Mouse (Mus musculus): ENCODE measurements around the gene Mri1. TPM values are rescaled to one million over a fixed set of nuclear protein-coding genes. Genes with fewer than 3 reads are reported as not detected.

Mri1 gene
- polyA plus RNA-seq, 1 experiment from 2014 or later: 72.4 TPM

DNA sequence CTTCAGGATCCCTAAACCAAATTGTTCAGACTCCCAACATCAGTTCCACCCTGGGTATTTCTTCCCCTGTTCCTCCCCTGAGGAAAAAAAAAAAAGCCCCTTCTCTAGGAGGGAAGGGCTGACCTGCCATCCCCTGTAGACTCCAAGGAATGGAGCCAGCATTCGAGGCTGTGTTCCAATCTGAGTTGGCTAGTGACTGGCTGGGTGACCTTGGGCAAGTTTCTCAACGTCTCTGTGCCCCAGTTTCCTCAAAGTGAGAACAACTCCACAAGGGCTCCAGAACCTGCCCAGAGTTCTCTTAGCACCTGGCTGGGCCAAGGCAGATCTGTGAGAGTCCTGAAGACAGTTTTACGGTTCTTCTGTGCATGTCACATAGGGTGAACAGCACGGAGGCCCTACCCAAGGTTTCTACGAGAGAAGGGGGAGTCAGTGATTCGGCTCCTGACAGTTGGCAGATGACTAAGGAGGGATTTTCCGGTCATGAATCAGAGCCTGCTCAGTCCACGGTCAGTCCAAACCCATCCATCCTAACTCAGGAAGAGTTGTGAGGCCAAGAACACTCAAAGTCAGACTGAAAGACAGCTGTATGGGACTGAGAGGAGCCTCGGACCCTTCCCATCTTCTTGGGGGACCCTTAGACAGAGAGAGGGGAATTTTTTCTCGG lies 21.2 kb downstream of the Mri1 start:
- WGBS: 19% methylated on average over 10 of the region's 10 CpGs
- Histone ChIP-seq H3K27me3 (replicated peaks) (no peaks in the 10 kb centered on the region), H3K9ac (peak overlapping the region; percentile 83), H3K4me2 (replicated peaks) (peak overlapping the region; percentile 72), H3K4me3 (replicated peaks) (peak overlapping the region; percentile 77), H3K9me3 (no peaks in the 10 kb centered on the region), H3K4me1 (replicated peaks) (peaks cover 15% of the 10 kb centered on the region), H3K27ac (peak overlapping the region; percentile 11; the same call in 1 of the 2 replicates), H3K36me3 (no peaks in the 10 kb centered on the region; the same call in 1 of the 2 replicates)
- ATAC-seq: no peak

DNA sequence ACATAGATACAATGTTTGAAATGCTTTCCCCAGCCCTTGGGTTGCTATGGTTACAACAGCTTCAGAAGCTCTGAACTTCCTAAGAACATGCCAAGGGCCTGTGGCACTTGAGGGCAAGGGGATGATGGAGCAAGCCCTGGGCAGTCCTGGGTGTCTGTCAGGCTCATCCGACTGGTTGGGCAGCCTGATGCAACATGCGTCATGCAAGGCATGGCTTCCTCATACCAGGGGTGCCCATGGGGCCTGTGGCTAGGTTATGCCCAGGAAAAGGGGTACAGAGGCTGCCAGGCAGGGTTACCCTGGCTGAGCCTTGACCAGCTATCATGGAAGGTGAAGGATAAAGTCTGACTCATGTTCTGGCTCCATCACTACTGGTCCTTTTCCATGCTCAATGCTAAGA lies 24.1 kb downstream of the Mri1 start:
- Histone ChIP-seq H3K27me3 (replicated peaks) (no peaks in the 10 kb centered on the region), H3K9me3 (no peaks in the 10 kb centered on the region), H3K4me2 (replicated peaks) (no peak overlapping the region), H3K9ac (no peak overlapping the region), H3K4me1 (replicated peaks) (peaks cover 14% of the 10 kb centered on the region), H3K27ac (no peak overlapping the region), H3K36me3 (peaks cover 9% of the 10 kb centered on the region), H3K4me3 (replicated peaks) (no peak overlapping the region)
- WGBS: 82% methylated on average over 2 of the region's 2 CpGs
- ATAC-seq: no peak

DNA sequence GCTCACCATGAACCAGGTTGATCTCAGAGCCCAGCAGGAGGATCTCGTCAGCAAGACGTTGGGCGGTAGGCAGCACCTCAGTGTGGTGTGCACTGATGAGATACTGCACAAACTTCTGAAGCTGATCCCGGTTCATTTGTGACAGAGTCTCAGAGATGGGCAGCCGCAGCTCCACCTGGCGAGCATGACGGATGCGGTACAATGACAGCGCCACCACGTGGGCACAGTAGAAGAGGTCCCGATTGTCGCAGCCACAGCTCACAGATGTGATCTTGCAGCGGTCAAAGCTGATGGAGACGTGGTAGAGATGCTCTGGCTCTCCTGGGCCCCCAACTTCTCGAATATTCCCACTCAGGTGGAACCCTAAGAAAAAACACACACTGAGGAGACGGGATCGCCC lies 26.4 kb downstream of the Mri1 start:
- WGBS: 77% methylated on average over 17 of the region's 17 CpGs
- H3K36me3 ChIP-seq: peaks cover 20% of the 10 kb centered on the region

DNA sequence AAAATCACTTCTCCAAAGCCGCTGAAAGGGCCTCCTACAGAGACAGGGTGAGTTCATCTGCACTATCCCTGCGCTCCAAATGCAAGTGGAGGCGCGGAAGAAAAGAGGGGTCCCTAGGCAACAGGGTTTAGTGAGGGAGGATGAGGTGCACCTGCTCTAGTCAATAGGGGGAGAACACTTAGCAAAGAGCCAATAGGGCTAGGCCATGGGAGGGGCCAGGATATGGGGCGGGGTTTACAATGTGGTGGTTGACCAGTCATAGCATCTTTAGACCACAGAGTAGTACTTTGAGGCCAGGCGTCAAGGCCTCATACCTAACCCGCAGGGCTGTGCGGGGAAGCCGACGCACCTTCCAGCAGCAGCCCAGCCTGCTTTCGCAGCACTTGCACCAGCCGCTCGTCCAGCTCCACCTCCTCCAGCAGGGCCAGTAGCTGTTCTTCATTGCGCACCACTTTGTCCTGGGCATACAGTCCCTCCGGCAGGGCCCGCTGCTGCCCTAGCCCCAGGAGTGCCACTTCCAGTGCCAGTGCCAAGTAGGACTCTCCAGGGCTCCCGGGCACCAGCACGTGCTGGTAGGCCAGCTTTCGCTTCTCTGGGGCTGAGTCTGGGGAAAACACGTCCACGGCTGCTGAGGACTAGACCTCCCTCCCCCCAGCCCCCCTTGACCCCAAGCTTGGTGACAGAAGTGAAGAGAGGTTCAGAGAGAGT lies 33.6 kb downstream of the Mri1 start:
- no peak overlapping the region for H3K27ac ChIP-seq
- WGBS: 81% methylated on average over 21 of the region's 21 CpGs
- H3K9ac ChIP-seq: no peak overlapping the region
- H3K4me3 ChIP-seq (replicated peaks): no peak overlapping the region
- H3K9me3 ChIP-seq: no peaks in the 10 kb centered on the region
- H3K27me3 ChIP-seq (replicated peaks): no peaks in the 10 kb centered on the region
- H3K36me3 ChIP-seq: peaks cover 45% of the 10 kb centered on the region
- no peaks in the 10 kb centered on the region for H3K4me1 ChIP-seq (replicated peaks)
- H3K4me2 ChIP-seq (replicated peaks): no peak overlapping the region
- ATAC-seq: 0 out of 2 replicates have a peak, but pooled peaks have one; percentile 8

More for the DNA sequence above, 26.4 kb downstream of the Mri1 start:
- Histone ChIP-seq H3K9ac (no peak overlapping the region), H3K4me1 (replicated peaks) (peaks cover 6% of the 10 kb centered on the region), H3K27me3 (replicated peaks) (no peaks in the 10 kb centered on the region), H3K4me2 (replicated peaks) (no peak overlapping the region), H3K27ac (no peak overlapping the region), H3K9me3 (no peaks in the 10 kb centered on the region), H3K4me3 (replicated peaks) (no peak overlapping the region)
- no peak for ATAC-seq

DNA sequence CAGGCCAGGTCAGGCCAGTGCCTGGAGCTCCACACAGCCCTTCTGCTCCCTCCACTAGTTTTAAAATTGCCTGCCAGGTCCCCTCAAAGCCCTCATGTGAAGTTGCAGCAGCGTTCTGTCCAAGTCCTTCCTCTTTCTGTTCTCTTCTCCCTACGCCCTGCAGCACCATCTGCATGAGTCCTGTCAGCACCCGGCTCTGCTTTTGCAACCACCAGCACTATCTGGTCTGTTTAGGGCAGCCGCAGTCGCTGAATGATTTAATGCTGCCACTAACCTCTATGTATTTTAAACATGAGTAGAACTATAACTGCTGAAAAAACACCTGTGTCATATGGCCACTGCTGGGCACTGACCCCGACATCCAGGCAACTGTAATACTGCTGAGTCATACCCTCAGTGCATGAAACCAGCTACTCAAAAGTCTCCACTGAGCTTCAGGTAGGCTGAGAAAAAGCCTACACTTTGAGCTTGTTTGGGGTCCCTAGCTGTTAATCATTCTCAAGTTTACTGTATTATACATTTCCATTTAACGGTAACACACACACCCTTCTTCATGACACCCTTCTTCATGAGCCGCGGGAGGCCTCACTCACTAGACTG lies 34.5 kb downstream of the Mri1 start:
- Histone ChIP-seq H3K4me2 (replicated peaks) (no peak overlapping the region), H3K27me3 (replicated peaks) (no peaks in the 10 kb centered on the region), H3K4me1 (replicated peaks) (no peaks in the 10 kb centered on the region), H3K4me3 (replicated peaks) (no peak overlapping the region), H3K9me3 (no peaks in the 10 kb centered on the region), H3K9ac (no peak overlapping the region), H3K27ac (no peak overlapping the region), H3K36me3 (peaks cover 40% of the 10 kb centered on the region)
- WGBS: 89% methylated on average over 9 of the region's 9 CpGs
- no peak for ATAC-seq

DNA sequence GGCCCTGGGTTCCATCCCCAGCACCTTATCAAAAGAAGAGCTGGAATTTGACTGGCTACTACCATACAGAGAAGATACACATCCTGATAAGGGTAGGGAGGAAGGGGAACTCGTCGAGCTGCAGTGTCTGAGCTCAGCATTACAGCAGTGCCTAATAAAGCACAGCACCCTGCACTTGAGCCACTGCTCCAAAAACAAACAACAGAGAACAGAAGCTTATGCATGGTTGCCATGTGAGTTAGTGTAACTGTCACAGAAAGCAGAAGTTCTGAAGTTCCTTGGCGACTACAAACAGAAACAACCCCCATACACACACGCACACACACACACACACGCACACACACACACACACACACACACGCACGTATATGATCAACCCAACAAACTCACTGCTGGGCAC lies 37.0 kb downstream of the Mri1 start:
- no peak for ATAC-seq
- Histone ChIP-seq H3K4me1 (replicated peaks) (no peaks in the 10 kb centered on the region), H3K9me3 (no peaks in the 10 kb centered on the region), H3K36me3 (peaks cover 26% of the 10 kb centered on the region), H3K9ac (no peak overlapping the region), H3K27ac (no peak overlapping the region), H3K27me3 (replicated peaks) (no peaks in the 10 kb centered on the region), H3K4me3 (replicated peaks) (no peak overlapping the region), H3K4me2 (replicated peaks) (no peak overlapping the region)
- 73% methylated on average over 7 of the region's 7 CpGs for WGBS

DNA sequence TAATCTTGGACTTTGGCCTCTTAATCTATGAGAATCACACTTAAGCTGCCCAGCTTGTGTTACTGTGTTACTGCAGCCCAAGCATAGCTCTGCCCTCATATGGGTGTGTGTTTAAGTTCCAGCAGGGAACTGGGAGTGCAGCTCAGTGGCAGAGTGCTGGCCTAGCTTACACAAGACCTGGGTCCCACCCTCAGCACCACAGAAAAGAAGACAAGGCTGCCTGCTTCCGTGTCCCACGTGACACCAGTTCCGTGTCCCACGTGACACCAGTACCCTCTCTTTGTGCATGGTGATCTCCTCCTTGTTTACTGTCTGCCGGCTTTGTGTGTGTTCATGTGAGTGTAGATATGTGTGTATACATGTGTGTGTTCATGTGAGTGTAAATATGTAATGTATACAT lies 39.0 kb downstream of the Mri1 start:
- H3K9ac ChIP-seq: no peak overlapping the region
- no peak overlapping the region for H3K27ac ChIP-seq
- no peaks in the 10 kb centered on the region for H3K27me3 ChIP-seq (replicated peaks)
- H3K4me1 ChIP-seq (replicated peaks): no peaks in the 10 kb centered on the region
- no peaks in the 10 kb centered on the region for H3K9me3 ChIP-seq
- H3K36me3 ChIP-seq: peaks cover 24% of the 10 kb centered on the region
- H3K4me3 ChIP-seq (replicated peaks): no peak overlapping the region
- H3K4me2 ChIP-seq (replicated peaks): no peak overlapping the region
- no peak for ATAC-seq
- WGBS: 93% methylated on average over 5 of the region's 5 CpGs

DNA sequence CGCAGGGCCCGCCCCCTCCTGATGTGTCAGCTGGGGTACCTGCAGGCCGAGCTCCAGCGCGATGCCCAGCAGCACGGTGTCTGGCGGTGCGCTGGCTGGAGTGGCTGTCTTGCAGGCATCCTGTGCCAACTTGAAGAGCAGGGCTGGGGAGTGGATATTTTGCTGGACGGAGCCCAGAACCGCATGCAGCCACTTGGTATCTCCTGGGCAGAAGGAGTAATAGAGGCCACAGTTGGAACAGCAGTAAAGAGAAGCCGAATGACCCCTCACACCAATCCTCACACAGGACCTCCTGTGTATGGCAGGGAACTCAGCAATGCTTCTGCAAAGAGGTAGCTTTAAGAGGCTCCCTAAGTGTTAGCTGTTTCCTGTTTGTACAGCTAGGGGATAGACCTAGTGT lies 39.9 kb downstream of the Mri1 start:
- peaks cover 20% of the 10 kb centered on the region for H3K36me3 ChIP-seq
- no peak overlapping the region for H3K4me3 ChIP-seq (replicated peaks)
- H3K4me1 ChIP-seq (replicated peaks): no peaks in the 10 kb centered on the region
- WGBS: 92% methylated on average over 11 of the region's 11 CpGs
- no peak overlapping the region for H3K9ac ChIP-seq
- no peak overlapping the region for H3K27ac ChIP-seq
- H3K4me2 ChIP-seq (replicated peaks): no peak overlapping the region
- H3K9me3 ChIP-seq: no peaks in the 10 kb centered on the region
- ATAC-seq: no peak
- H3K27me3 ChIP-seq (replicated peaks): no peaks in the 10 kb centered on the region

DNA sequence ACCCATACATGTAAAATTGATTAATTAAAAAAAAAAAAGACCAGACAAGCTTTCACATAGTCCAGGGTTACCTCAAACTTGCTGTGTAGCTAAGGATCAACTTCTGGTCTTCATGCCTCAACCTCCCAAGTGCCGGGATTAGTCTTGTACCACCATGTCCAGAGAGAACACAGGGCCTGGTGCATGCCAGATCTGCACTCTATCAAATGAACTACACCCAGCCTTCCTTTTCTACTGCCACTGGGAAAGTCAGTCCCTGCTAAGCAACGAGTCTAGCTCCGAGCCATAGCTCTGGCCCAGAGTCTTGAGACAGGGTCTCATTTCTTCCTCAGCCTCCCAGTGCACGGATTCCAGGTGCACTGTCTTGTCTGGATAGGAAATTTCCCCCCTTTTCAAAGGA lies 43.8 kb downstream of the Mri1 start:
- H3K36me3 ChIP-seq: peaks cover 31% of the 10 kb centered on the region

DNA sequence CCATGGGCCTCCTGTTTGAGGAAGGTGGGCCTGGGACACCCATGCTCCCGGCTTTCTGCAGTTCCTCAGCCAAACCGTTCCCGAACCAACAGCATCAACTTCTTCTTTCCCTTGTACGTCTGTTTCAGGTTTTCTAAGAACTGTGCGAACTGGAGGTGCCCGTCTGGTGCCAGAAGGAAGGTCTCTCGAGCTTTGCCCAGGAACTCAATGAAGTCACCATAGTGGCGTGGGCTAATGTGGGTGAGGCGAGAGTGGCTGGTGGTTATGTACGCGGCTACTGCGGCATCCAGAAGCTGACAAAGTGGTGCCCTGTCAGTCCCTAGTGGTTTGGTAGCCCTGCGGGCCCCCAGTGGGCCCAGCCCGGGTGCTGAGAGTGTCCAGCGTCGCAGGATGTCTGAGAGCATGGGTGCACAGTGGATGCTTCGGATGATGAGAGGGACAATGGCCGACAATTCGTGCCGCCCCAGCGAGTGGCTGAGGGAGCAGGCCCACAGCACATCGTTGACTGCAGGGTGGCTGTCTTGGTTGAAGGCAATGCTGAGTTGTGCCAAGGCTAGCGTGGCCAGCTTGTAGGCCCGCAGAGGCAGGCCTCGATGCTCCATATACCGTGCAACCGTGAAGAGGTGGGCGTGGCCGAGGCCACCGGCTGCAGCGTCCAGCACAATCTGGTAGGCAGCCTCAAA lies 45.1 kb downstream of the Mri1 start:
- ATAC-seq: no peak
- Histone ChIP-seq H3K36me3 (peaks cover 31% of the 10 kb centered on the region; the same call in 1 of the 2 replicates), H3K9ac (no peak overlapping the region), H3K4me2 (replicated peaks) (no peak overlapping the region), H3K27me3 (replicated peaks) (no peaks in the 10 kb centered on the region), H3K9me3 (no peaks in the 10 kb centered on the region), H3K27ac (no peak overlapping the region), H3K4me3 (replicated peaks) (no peak overlapping the region), H3K4me1 (replicated peaks) (peaks cover 16% of the 10 kb centered on the region)
- WGBS: 90% methylated on average over 31 of the region's 31 CpGs

More for the DNA sequence above, 43.8 kb downstream of the Mri1 start:
- H3K4me3 ChIP-seq (replicated peaks): no peak overlapping the region
- no peak overlapping the region for H3K27ac ChIP-seq
- H3K9me3 ChIP-seq: no peaks in the 10 kb centered on the region
- H3K27me3 ChIP-seq (replicated peaks): no peaks in the 10 kb centered on the region
- H3K4me2 ChIP-seq (replicated peaks): no peak overlapping the region
- 87% methylated on average over 4 of the region's 4 CpGs for WGBS
- no peak for ATAC-seq
- H3K4me1 ChIP-seq (replicated peaks): peaks cover 9% of the 10 kb centered on the region; the same call in 1 of the 2 replicates
- H3K9ac ChIP-seq: no peak overlapping the region

DNA sequence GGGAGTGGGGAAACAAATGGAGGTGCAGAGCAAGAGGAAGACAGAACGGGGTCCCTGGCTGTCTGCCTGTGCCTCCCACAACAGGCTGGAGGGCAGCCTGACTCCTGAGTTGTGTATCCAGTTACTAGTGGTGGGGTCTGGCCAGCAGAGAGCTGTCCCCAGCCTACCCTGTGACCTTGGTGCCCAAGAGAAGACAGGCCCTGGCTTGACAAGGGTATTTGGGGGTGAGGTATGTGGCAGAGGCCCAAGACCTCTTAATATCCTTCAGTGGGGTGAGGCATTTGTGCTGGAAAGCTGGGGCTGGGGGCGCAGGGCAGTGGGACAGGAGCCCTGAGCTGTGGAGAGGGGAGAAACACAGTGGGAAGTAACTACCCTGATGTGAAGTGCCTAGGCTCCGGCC lies 45.9 kb downstream of the Mri1 start:
- H3K27ac ChIP-seq: no peak overlapping the region

DNA sequence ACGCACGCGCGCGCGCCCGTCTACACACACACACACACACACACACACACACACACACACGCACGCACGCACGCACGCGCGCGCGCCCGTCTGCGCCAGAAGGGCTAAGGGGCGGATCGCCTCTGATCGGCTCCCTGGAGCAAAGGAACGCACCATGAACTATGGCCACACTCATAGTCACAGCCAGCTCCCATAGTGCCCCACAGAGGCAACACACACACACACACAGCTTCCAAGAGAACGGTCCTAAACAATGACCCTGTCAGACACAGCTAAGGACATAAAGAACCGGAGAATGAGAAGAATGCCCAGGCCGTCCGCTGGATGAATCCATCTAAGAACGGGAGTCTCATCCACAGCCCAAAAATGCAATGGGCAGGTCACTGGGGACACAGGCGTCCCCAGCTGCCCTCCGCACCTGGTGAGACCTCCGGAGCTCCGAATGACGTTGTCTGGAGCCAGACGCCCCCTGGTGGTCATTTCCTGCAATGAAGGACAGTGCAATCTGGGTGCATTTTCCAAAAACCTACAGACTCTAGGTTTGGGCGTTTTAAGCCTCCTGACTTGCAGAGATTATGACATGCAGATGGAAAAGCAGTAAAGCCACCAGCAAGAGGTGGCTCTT lies 46.8 kb downstream of the Mri1 start:
- peak; percentile 66 for ATAC-seq
- peaks cover 29% of the 10 kb centered on the region; the same call in 1 of the 2 replicates for H3K36me3 ChIP-seq

More for the DNA sequence above, 45.9 kb downstream of the Mri1 start:
- no peak for ATAC-seq
- Histone ChIP-seq H3K36me3 (peaks cover 29% of the 10 kb centered on the region; the same call in 1 of the 2 replicates), H3K4me2 (replicated peaks) (no peak overlapping the region), H3K4me3 (replicated peaks) (no peak overlapping the region), H3K9me3 (no peaks in the 10 kb centered on the region), H3K27me3 (replicated peaks) (no peaks in the 10 kb centered on the region), H3K4me1 (replicated peaks) (peaks cover 16% of the 10 kb centered on the region), H3K9ac (no peak overlapping the region)
- WGBS: 92% methylated on average over 3 of the region's 3 CpGs

More for the DNA sequence above, 46.8 kb downstream of the Mri1 start:
- Histone ChIP-seq H3K27me3 (replicated peaks) (no peaks in the 10 kb centered on the region), H3K4me2 (replicated peaks) (no peak overlapping the region), H3K4me3 (replicated peaks) (no peak overlapping the region), H3K9ac (no peak overlapping the region), H3K4me1 (replicated peaks) (peaks cover 16% of the 10 kb centered on the region), H3K27ac (no peak overlapping the region), H3K9me3 (no peaks in the 10 kb centered on the region)
- 57% methylated on average over 34 of the region's 34 CpGs for WGBS
